Mouse (Mus musculus) myocyte (in vitro differentiated cells): Measurements from ENCODE around the gene Ccr10. TPM values are rescaled to one million over a fixed set of nuclear protein-coding genes. Genes with fewer than 3 reads are reported as not detected.

Experiments
- H3K27me3 ChIP-seq: one replicate; pipeline ENCODE4 v1.6.1; 2011; ENCODE audit not compliant: control insufficient read depth, insufficient read depth, insufficient read length
- H3K36me3 ChIP-seq: one replicate; pipeline ENCODE4 v1.6.1; 2011; ENCODE audit not compliant: control insufficient read depth, insufficient read depth
- H3K4me2 ChIP-seq: one replicate; pipeline ENCODE4 v1.6.1; 2011; ENCODE audit warnings: low read depth, control low read depth
- H3K4me3 ChIP-seq: one replicate; pipeline ENCODE4 v1.5.1; 2011; ENCODE audit warnings: mild to moderate bottlenecking, control low read depth, moderate library complexity
- H3K79me2 ChIP-seq: one replicate; pipeline ENCODE4 v1.6.1; 2011; ENCODE audit not compliant: control insufficient read depth, insufficient read depth
- H3ac ChIP-seq: one replicate; pipeline ENCODE4 v1.6.1; 2011; ENCODE audit not compliant: control insufficient read depth, insufficient read length
- CEBPB ChIP-seq: IDR thresholded peaks from 2 replicates; pipeline ENCODE4 v1.6.1; 2011; ENCODE audit warnings: mild to moderate bottlenecking, moderate library complexity; ENCODE audit not compliant: poor library complexity, insufficient read depth, severe bottlenecking
- E2F4 ChIP-seq: IDR thresholded peaks from one replicate; pipeline ENCODE4 v1.6.1; 2011; ENCODE audit warnings: mild to moderate bottlenecking, control low read depth, moderate library complexity; ENCODE audit not compliant: insufficient read depth
- MAX ChIP-seq: IDR thresholded peaks from one replicate; pipeline ENCODE4 v1.6.1; 2011; ENCODE audit warnings: low read depth, mild to moderate bottlenecking, control low read depth
- MYOD1 ChIP-seq, 3 experiments: IDR thresholded peaks; one replicate each; pipeline ENCODE4 v1.6.1; 2011; ENCODE audit warnings: control low read depth in 2 of 3, low read depth in 2 of 3, mild to moderate bottlenecking in 2 of 3, moderate library complexity in 1 of 3; ENCODE audit not compliant: insufficient read length in 2 of 3, control insufficient read depth in 1 of 3
- MYOG ChIP-seq, 3 experiments: IDR thresholded peaks; one replicate each; pipeline ENCODE4 v1.6.1; 2011; ENCODE audit warnings: control low read depth in 2 of 3, low read depth in 2 of 3, mild to moderate bottlenecking in 2 of 3; ENCODE audit not compliant: insufficient read length in 2 of 3, control insufficient read depth in 1 of 3, insufficient read depth in 1 of 3
- POLR2A ChIP-seq: IDR thresholded peaks from one replicate; pipeline ENCODE4 v1.6.1; 2011; ENCODE audit warnings: low read depth, mild to moderate bottlenecking, control low read depth, moderate library complexity; ENCODE audit not compliant: insufficient read length
- POLR2AphosphoS2 ChIP-seq: IDR thresholded peaks from one replicate; pipeline ENCODE4 v1.6.1; 2011; ENCODE audit warnings: low read depth, control low read depth; ENCODE audit not compliant: insufficient read length
- REST ChIP-seq: IDR thresholded peaks from one replicate; pipeline ENCODE4 v1.6.1; 2011; ENCODE audit warnings: mild to moderate bottlenecking, control low read depth, moderate library complexity; ENCODE audit not compliant: insufficient read depth, insufficient read length
- SRF ChIP-seq: IDR thresholded peaks from one replicate; pipeline ENCODE4 v1.6.1; 2011; ENCODE audit warnings: low read depth; ENCODE audit not compliant: control insufficient read depth, insufficient read length
- TCF12 ChIP-seq: IDR thresholded peaks from one replicate; pipeline ENCODE4 v1.6.1; 2011; ENCODE audit warnings: mild to moderate bottlenecking, control low read depth; ENCODE audit not compliant: poor library complexity, insufficient read depth, severe bottlenecking
- TCF3 ChIP-seq: IDR thresholded peaks from one replicate; pipeline ENCODE4 v1.6.1; 2011; ENCODE audit warnings: low read depth, control low read depth; ENCODE audit not compliant: insufficient read length
- USF1 ChIP-seq: IDR thresholded peaks from one replicate; pipeline ENCODE4 v1.6.1; 2011; ENCODE audit warnings: low read depth, mild to moderate bottlenecking, control low read depth, moderate library complexity
- polyA plus RNA-seq: library from polyadenylated mRNA; unstranded; fragments of >200 nt; fragmentation: generic; extraction: Trizol; gene quantifications from one replicate; pipeline ENCODE4 v1.2.1, GENCODE M21; 2012; ENCODE audit warnings: missing spikeins

The Ccr10 gene
- polyA plus RNA-seq, 1 experiment, result 0.56 TPM

DNA sequence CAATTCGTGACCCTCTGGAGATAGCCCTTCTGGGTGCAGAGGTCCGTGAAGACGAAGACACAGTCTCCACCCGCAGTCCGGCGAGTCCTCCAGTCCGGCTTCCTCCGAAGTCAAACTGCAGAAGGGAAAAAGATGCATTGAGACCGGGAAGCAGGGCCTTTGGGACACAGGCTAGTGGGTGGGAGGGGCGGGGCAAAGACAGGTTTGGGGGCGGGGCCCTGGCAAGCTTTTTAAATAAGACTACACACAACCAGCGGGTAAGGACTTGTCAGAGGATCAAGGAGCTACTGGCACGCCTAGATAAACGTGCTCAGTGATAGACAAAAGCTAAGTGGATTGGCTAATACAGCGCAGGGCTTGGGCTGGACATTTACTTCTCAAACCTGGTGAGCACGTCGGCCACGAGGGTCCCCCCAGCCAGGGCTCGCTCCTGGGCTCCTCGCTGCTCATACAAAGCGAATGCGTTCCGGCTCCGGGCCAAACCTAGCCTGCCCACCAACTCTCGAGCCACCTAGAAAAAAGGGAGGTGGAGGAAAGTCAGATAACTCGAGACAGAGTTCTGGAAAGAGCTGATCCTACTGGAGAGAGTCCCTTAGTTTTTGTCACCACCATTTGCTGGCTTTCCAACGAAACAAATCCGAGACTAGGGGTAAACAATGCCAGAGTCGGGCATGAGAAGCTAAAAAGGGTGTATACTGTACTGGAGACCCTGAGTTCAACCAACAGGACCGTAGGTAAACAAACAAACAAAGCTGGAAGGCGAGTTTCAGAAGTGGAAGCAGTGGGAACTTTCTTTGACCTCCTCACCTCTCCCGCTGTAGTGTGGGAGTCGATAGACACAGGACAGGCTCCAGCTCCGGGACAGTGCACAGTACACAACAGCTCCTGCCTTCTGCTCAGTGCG is 10.3 kb downstream of the Ccr10 start:
- H3K27me3 ChIP-seq, result no peaks in the 10 kb centered on the region

GRCm38 (mm10) chr11:101164351-101164665 is 10.9 kb downstream of the Ccr10 start:
- peaks cover 31% of the 10 kb centered on the region for H3K36me3 ChIP-seq
- no peak overlapping the region for H3K4me2 ChIP-seq
- H3K4me3 ChIP-seq, result no peak overlapping the region
- H3K27me3 ChIP-seq, result no peaks in the 10 kb centered on the region
- no peak overlapping the region for H3ac ChIP-seq
- TF ChIP-seq MAX, result no peak
- no peak for TF ChIP-seq SRF
- TF ChIP-seq TCF3, result no peak
- no peak for TF ChIP-seq POLR2AphosphoS2
- TF ChIP-seq USF1, result no peak
- no peak for TF ChIP-seq POLR2A
- no peak for TF ChIP-seq REST
- TF ChIP-seq CEBPB, result no peak
- TF ChIP-seq MYOG (IDR thresholded peaks at IDR 0.05; ENCODE audit: control insufficient read depth in 1 of 3, insufficient read depth in 1 of 3, insufficient read length in 2 of 3, low read depth in 2 of 3), result no peak
- TF ChIP-seq TCF12, result no peak
- TF ChIP-seq MYOD1 (IDR thresholded peaks at IDR 0.05; ENCODE audit: control insufficient read depth in 1 of 3, insufficient read length in 2 of 3, low read depth in 2 of 3), result no peak
- TF ChIP-seq E2F4, result no peak
- H3K79me2 ChIP-seq, result peaks cover 10% of the 10 kb centered on the region

More for the DNA sequence above, 10.3 kb downstream of the Ccr10 start:
- peaks cover 31% of the 10 kb centered on the region for H3K36me3 ChIP-seq
- no peak overlapping the region for H3ac ChIP-seq
- H3K4me2 ChIP-seq, result no peak overlapping the region
- H3K4me3 ChIP-seq, result no peak overlapping the region
- no peak for TF ChIP-seq CEBPB
- TF ChIP-seq POLR2A, result no peak
- TF ChIP-seq POLR2AphosphoS2, result no peak
- no peak for TF ChIP-seq SRF
- no peak for TF ChIP-seq MYOG (IDR thresholded peaks at IDR 0.05; ENCODE audit: control insufficient read depth in 1 of 3, insufficient read depth in 1 of 3, insufficient read length in 2 of 3, low read depth in 2 of 3)
- no peak for TF ChIP-seq MAX
- no peak for TF ChIP-seq REST
- H3K79me2 ChIP-seq, result peaks cover 16% of the 10 kb centered on the region

GRCm38 (mm10) chr11:101163476-101164350 is 11.5 kb downstream of the Ccr10 start:
- no peak overlapping the region for H3K4me3 ChIP-seq
- peak overlapping the region; percentile 67 for H3K4me2 ChIP-seq
- peaks cover 4% of the 10 kb centered on the region for H3K79me2 ChIP-seq
- no peaks in the 10 kb centered on the region for H3K27me3 ChIP-seq
- H3ac ChIP-seq, result no peak overlapping the region
- TF ChIP-seq MYOD1 (IDR thresholded peaks at IDR 0.05; ENCODE audit: control insufficient read depth in 1 of 3, insufficient read length in 2 of 3, low read depth in 2 of 3) (no peak), E2F4 (no peak), CEBPB (no peak), USF1 (no peak), POLR2A (no peak), TCF12 (no peak), TCF3 (no peak), SRF (no peak), POLR2AphosphoS2 (no peak), MYOG (IDR thresholded peaks at IDR 0.05; ENCODE audit: control insufficient read depth in 1 of 3, insufficient read depth in 1 of 3, insufficient read length in 2 of 3, low read depth in 2 of 3) (no peak), MAX (no peak), REST (no peak)
- H3K36me3 ChIP-seq, result peaks cover 31% of the 10 kb centered on the region

GRCm38 (mm10) chr11:101162772-101163171 is 12.5 kb downstream of the Ccr10 start:
- H3ac ChIP-seq, result no peak overlapping the region
- H3K4me2 ChIP-seq, result peak overlapping the region; percentile 67
- H3K4me3 ChIP-seq, result no peak overlapping the region
- TF ChIP-seq MYOG (IDR thresholded peaks at IDR 0.05; ENCODE audit: control insufficient read depth in 1 of 3, insufficient read depth in 1 of 3, insufficient read length in 2 of 3, low read depth in 2 of 3), result peak in 2 of 3 experiments; percentile 46 to 55
- TF ChIP-seq MAX, result no peak
- peak; percentile 26 to 51 (median 38) for TF ChIP-seq MYOD1 (IDR thresholded peaks at IDR 0.05; ENCODE audit: control insufficient read depth in 1 of 3, insufficient read length in 2 of 3, low read depth in 2 of 3)
- TF ChIP-seq TCF12, result no peak
- TF ChIP-seq TCF3, result no peak
- H3K36me3 ChIP-seq, result peaks cover 29% of the 10 kb centered on the region
- no peaks in the 10 kb centered on the region for H3K79me2 ChIP-seq
- no peaks in the 10 kb centered on the region for H3K27me3 ChIP-seq
